Mouse (Mus musculus) liver, embryonic 16.5 days (tissue): ENCODE measurements around the gene Tor2a. TPM values are rescaled to one million over a fixed set of nuclear protein-coding genes. Genes with fewer than 3 reads are reported as not detected.
A peak's percentile ranks its signal among the peaks of the same experiment; 100 is the strongest.

Experiments
- ATAC-seq: fragments of 200-750 bp; cut with Nextera tagmentation; 2 replicates; pipeline ENCODE4 v1.8.0; 2017; ENCODE audit warnings: low read depth, mild to moderate bottlenecking, moderate number of reproducible peaks, moderate library complexity
- H3K27ac ChIP-seq: fragments of 300-500 bp; sonication (generic); 2 replicates; pipeline ENCODE4 v1.5.1; 2014; ENCODE audit warnings: mild to moderate bottlenecking, low read length
- H3K27me3 ChIP-seq: fragments of 300-500 bp; sonication (generic); 2 replicates; pipeline ENCODE4 v1.6.1; 2014; ENCODE audit warnings: low read depth, low read length, mixed read lengths; ENCODE audit not compliant: control insufficient read depth, insufficient read depth
- H3K36me3 ChIP-seq: fragments of 300-500 bp; sonication (generic); 2 replicates; pipeline ENCODE4 v1.6.1; 2014; ENCODE audit warnings: mild to moderate bottlenecking; ENCODE audit not compliant: control insufficient read depth, insufficient read depth
- H3K4me1 ChIP-seq: fragments of 300-500 bp; sonication (generic); 2 replicates; pipeline ENCODE4 v1.6.1; 2014; ENCODE audit warnings: low read depth, low read length, mixed read lengths; ENCODE audit not compliant: control insufficient read depth
- H3K4me2 ChIP-seq: fragments of 300-500 bp; sonication (generic); 2 replicates; pipeline ENCODE4 v1.6.1; 2014; ENCODE audit warnings: low read depth, low read length, mixed read lengths
- H3K4me3 ChIP-seq: fragments of 300-500 bp; sonication (generic); 2 replicates; pipeline ENCODE4 v1.5.1; 2014; ENCODE audit warnings: low read depth, mild to moderate bottlenecking, low read length
- H3K9ac ChIP-seq: fragments of 300-500 bp; sonication (generic); 2 replicates; pipeline ENCODE4 v1.6.1; 2014; ENCODE audit warnings: low read depth, low read length
- H3K9me3 ChIP-seq: fragments of 300-500 bp; sonication (generic); replicated peaks from 2 replicates; pipeline ENCODE4 v1.6.1; 2016; ENCODE audit warnings: low read length; ENCODE audit not compliant: control insufficient read depth
- WGBS: fragments of 180-500 bp; shearing (Covaris S2); extraction: QIAGEN DNeasy Blood & Tissue Kit; methylation state at CpG from one replicate; pipeline ENCODE4 v1.1.7; 2014; ENCODE audit not compliant: insufficient replicate concordance; 5-methylcytosine and 5-hydroxymethylcytosine counted together
- microRNA counts: library from miRNA; unstranded; fragments of <30 nt; microRNA quantifications from one replicate; lab custom pipeline; 2016
- microRNA-seq: library from miRNA; unstranded; fragments of <30 nt; microRNA quantifications from one replicate; pipeline ENCODE4, GENCODE M21; 2016
- polyA plus RNA-seq: library from polyadenylated mRNA; unstranded; fragments of >200 nt; fragmentation: Nextera tagmentation; extraction: Ambion mirVana; gene quantifications from 2 replicates; pipeline ENCODE4 v1.2.1, GENCODE M21; 2015

The Tor2a gene
- polyA plus RNA-seq, 1 experiment from 2014 or later: 26.1 TPM

- no peaks in the 10 kb centered on the region for H3K36me3 ChIP-seq
- no peaks in the 10 kb centered on the region for H3K4me1 ChIP-seq
- no peak; the same call in 1 of the 2 replicates for ATAC-seq
- no peaks in the 10 kb centered on the region for H3K27me3 ChIP-seq
- H3K27ac ChIP-seq: no peak overlapping the region
- H3K4me3 ChIP-seq: no peak overlapping the region
- H3K9me3 ChIP-seq: no peaks in the 10 kb centered on the region
- 54% methylated on average over 10 of the region's 10 CpGs for WGBS
- no peak overlapping the region for H3K4me2 ChIP-seq
- no peak overlapping the region for H3K9ac ChIP-seq
These were observed 41.4 kb downstream of the Tor2a start for GRCm38 (mm10) chr2:32798251-32798962.

DNA sequence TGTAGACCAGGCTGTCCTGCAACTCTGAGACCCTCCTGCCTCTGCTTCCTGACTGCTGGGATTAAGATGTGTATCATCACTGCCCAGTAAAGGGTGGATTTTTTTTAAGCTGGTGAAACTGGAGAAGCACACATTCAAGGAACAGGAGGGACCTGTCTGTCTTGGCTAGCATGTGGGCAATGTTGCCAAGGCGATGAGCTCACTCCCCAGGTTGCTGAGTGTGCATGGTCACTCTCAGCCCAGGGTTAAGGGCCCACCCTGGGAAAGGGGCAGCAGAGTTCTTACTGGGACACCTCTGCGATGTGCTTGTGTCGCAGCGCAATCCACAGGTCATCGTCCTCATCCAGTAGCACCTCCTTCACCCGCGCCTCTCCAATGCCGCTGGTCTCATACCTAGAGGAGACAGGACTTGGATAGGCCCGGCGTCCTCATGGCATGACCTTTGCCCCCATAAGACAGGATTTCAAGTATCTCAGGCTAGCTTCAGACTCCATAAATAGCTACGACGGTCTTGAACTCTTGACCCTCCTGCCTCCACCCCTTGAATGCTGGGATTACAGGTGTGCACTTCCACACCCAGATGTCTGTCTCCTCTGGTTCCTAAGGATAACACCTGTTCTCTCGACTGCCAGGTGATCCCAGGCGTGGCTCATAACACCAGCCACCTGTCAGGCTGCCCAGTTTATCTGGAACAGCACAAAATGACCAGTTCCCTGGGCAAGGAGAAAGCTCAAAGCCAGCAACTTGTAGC is 52.0 kb downstream of the Tor2a start:
- no peaks in the 10 kb centered on the region for H3K4me1 ChIP-seq
- no peaks in the 10 kb centered on the region for H3K9me3 ChIP-seq
- H3K27ac ChIP-seq: no peak overlapping the region
- no peaks in the 10 kb centered on the region for H3K36me3 ChIP-seq
- H3K27me3 ChIP-seq: no peaks in the 10 kb centered on the region
- H3K9ac ChIP-seq: no peak overlapping the region
- 80% methylated on average over 14 of the region's 14 CpGs for WGBS
- ATAC-seq: no peak
- no peak overlapping the region for H3K4me3 ChIP-seq
- no peak overlapping the region for H3K4me2 ChIP-seq

MicroRNAs encoded within 50 kb of the gene (microRNA counts, 519-probe panel; counts per million panel counts)
- 2,092 counts per million, percentile 30 among the panel's probes with 10 or more counts for microRNA mmu-miR-2861 (lab: Ali Mortazavi, UCI)

Small RNA genes lying within 50 kb of the gene (microRNA-seq; reads per million reads assigned to microRNA genes)
- not detected for gene Mir2861
- gene Mir3960: not detected

Other genes with a start within 250 kb of the Tor2a start
- gene Fam102a, start 221.9 kb upstream of the Tor2a start, polyA plus RNA-seq: 1.6 TPM in 2 replicates
- 44.8 and 47.9 TPM in 2 replicates for gene Dpm2, start 186.4 kb upstream of the Tor2a start, polyA plus RNA-seq
- not detected in 2 replicates for gene Pip5kl1, start 182.4 kb upstream of the Tor2a start, polyA plus RNA-seq
- 0.06 TPM in 1 of 2 replicates, not detected in the other for gene 9430097D07Rik, start 181.6 kb upstream of the Tor2a start, polyA plus RNA-seq
- 6.0 and 7.4 TPM in 2 replicates for gene St6galnac4, start 170.1 kb upstream of the Tor2a start, polyA plus RNA-seq
- 12.0 and 12.8 TPM in 2 replicates for gene St6galnac6, start 157.5 kb upstream of the Tor2a start, polyA plus RNA-seq
- 3.4 and 7.9 TPM in 2 replicates for gene Ak1, start 135.5 kb upstream of the Tor2a start, polyA plus RNA-seq
- gene Eng, start 110.6 kb upstream of the Tor2a start, polyA plus RNA-seq: 25.9 and 29.3 TPM in 2 replicates
- 49.7 and 56.2 TPM in 2 replicates for gene Fpgs, start 53.1 kb upstream of the Tor2a start, polyA plus RNA-seq
- 40.2 and 43.8 TPM in 2 replicates for gene Cdk9, start 44.2 kb upstream of the Tor2a start, polyA plus RNA-seq
- 7.1 and 8.6 TPM in 2 replicates for gene Sh2d3c, start 36.2 kb upstream of the Tor2a start, polyA plus RNA-seq
- not detected in 2 replicates for gene 6330409D20Rik, start 16.2 kb upstream of the Tor2a start, polyA plus RNA-seq
- gene Ttc16, start 18.4 kb downstream of the Tor2a start, polyA plus RNA-seq: 0.07 and 0.11 TPM in 2 replicates
- 1.2 TPM in 2 replicates for gene Ptrh1, start 18.6 kb downstream of the Tor2a start, polyA plus RNA-seq
- gene Cfap157, start 27.2 kb downstream of the Tor2a start, polyA plus RNA-seq: 0.05 TPM in 1 of 2 replicates, not detected in the other
- gene Stxbp1, start 90.0 kb downstream of the Tor2a start, polyA plus RNA-seq: 2.6 and 2.9 TPM in 2 replicates
- gene Fam129b, start 118.9 kb downstream of the Tor2a start, polyA plus RNA-seq: 9.4 and 11.9 TPM in 2 replicates
- 74.4 and 77.2 TPM in 2 replicates for gene Rpl12, start 204.3 kb downstream of the Tor2a start, polyA plus RNA-seq
- gene Lrsam1, start 204.4 kb downstream of the Tor2a start, polyA plus RNA-seq: 1.9 and 2.2 TPM in 2 replicates
- 7.8 and 8.8 TPM in 2 replicates for gene Slc2a8, start 224.8 kb downstream of the Tor2a start, polyA plus RNA-seq